Mouse (Mus musculus): ENCODE measurements around the gene Tmem184b. TPM values are rescaled to one million over a fixed set of nuclear protein-coding genes. Genes with fewer than 3 reads are reported as not detected.

Gene Tmem184b
- total and polyA plus RNA-seq, 3 experiments, result 1.9 to 13.8 (median 11.3) TPM

DNA sequence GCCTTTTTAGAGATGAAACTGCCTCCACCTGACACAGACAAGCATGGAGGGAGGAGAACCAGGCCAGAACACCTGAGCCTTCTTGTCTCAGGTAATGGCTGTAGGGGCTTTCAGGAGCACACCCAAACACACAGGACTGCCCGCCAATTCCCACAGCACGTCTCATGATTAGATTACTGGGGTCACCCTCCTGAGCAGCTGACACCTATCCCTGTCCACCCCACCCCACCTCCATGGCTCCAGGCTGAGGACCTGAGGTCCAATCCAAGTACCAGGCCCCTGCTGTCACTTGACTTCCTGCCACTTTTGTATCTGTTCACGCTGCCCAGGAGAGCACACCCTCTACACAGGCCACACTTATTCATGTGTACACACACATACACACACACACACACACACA lies 77.6 kb downstream of the Tmem184b start:
- Histone ChIP-seq H3K4me3 (ENCODE audit: low read depth, low read length) (no peak overlapping the region; the same call in 1 of the 2 replicates), H3K27me3 (ENCODE audit: insufficient read depth, low read length) (no peaks in the 10 kb centered on the region), H3K36me3 (replicated peaks) (peaks cover 33% of the 10 kb centered on the region), H3K9me3 (replicated peaks) (no peaks in the 10 kb centered on the region), H3K4me1 (ENCODE audit: insufficient read depth, low read depth, low read length) (peaks cover 78% of the 10 kb centered on the region)
- ATAC-seq (ENCODE audit: extremely low read depth, insufficient number of reproducible peaks, low FRiP score, poor library complexity, severe bottlenecking) (no peak), DNase-seq (ENCODE audit: low spot score) (no peak)
- TF ChIP-seq GATA2 (IDR thresholded peaks at IDR 0.05; ENCODE audit: borderline replicate concordance, low read depth, low read length) (no peak), POLR2AphosphoS5 (IDR thresholded peaks at IDR 0.05; ENCODE audit: insufficient replicate concordance, low read depth, low read length) (no peak)

DNA sequence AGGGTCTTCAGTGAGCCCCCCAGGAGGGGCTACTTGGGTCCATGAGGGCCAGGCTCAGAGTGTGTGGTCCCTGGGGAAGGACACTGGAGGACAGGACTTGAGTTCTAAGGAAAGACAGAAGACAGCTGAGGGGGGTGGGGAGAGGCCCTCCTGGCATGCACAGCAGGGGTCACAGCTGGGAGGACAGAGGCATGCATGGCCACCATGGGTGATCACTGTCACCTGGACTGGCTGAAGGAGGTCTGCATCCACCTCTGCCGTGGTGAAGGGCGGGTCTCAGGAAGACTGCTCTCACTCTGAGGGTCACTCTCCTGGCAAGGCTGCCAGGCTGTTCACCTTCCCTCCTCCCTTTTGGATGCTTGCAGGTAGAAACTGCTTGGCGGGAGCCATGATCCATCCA lies 79.0 kb downstream of the Tmem184b start:
- H3K9me3 ChIP-seq (replicated peaks), result no peaks in the 10 kb centered on the region
- DNase-seq (ENCODE audit: low spot score) (no peak), ATAC-seq (ENCODE audit: extremely low read depth, insufficient number of reproducible peaks, low FRiP score, poor library complexity, severe bottlenecking) (no peak)
- peak overlapping the region; percentile 25; the same call in 1 of the 2 replicates for H3K4me3 ChIP-seq (ENCODE audit: low read depth, low read length)
- H3K36me3 ChIP-seq (replicated peaks), result peaks cover 44% of the 10 kb centered on the region
- peaks cover 83% of the 10 kb centered on the region for H3K4me1 ChIP-seq (ENCODE audit: insufficient read depth, low read depth, low read length)
- no peak for TF ChIP-seq GATA2 (IDR thresholded peaks at IDR 0.05; ENCODE audit: borderline replicate concordance, low read depth, low read length)
- TF ChIP-seq TAL1 (conservative IDR thresholded peaks at IDR 0.05; ENCODE audit: low read depth, low read length), result no peak
- TF ChIP-seq GATA1 (IDR thresholded peaks at IDR 0.05; ENCODE audit: borderline replicate concordance, low read length), result no peak
- no peak for TF ChIP-seq POLR2AphosphoS5 (IDR thresholded peaks at IDR 0.05; ENCODE audit: insufficient replicate concordance, low read depth, low read length)
- no peak for TF ChIP-seq CTCF (IDR thresholded peaks at IDR 0.05; ENCODE audit: low read depth, low read length)
- H3K27me3 ChIP-seq (ENCODE audit: insufficient read depth, low read length), result no peaks in the 10 kb centered on the region

DNA sequence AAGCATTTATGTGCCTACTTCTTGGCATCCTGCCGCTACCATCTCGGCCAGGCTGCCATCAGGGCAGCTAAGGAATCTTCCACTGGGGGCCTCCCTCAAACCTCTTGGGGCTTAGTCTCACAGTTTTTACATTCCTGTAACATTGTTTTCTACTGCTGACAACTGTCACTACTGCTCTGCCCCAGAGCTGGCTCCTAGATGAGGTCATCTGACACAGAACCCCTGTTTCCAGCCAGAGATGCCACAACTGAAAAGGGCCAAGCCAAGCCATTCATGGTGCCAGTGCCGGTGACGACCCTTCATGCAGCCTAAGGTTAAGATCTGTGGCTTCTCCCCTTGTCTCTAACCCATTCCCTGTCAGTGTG lies 79.6 kb downstream of the Tmem184b start:
- Histone ChIP-seq H3K4me3 (ENCODE audit: low read depth, low read length) (peak overlapping the region; percentile 48; the same call in 1 of the 2 replicates), H3K9me3 (replicated peaks) (no peaks in the 10 kb centered on the region), H3K36me3 (replicated peaks) (peaks cover 50% of the 10 kb centered on the region), H3K4me1 (ENCODE audit: insufficient read depth, low read depth, low read length) (peaks cover 79% of the 10 kb centered on the region), H3K27me3 (ENCODE audit: insufficient read depth, low read length) (no peaks in the 10 kb centered on the region)
- DNase-seq (ENCODE audit: low spot score) (no peak), ATAC-seq (ENCODE audit: extremely low read depth, insufficient number of reproducible peaks, low FRiP score, poor library complexity, severe bottlenecking) (no peak)
- no peak for TF ChIP-seq TAL1 (conservative IDR thresholded peaks at IDR 0.05; ENCODE audit: low read depth, low read length)

DNA sequence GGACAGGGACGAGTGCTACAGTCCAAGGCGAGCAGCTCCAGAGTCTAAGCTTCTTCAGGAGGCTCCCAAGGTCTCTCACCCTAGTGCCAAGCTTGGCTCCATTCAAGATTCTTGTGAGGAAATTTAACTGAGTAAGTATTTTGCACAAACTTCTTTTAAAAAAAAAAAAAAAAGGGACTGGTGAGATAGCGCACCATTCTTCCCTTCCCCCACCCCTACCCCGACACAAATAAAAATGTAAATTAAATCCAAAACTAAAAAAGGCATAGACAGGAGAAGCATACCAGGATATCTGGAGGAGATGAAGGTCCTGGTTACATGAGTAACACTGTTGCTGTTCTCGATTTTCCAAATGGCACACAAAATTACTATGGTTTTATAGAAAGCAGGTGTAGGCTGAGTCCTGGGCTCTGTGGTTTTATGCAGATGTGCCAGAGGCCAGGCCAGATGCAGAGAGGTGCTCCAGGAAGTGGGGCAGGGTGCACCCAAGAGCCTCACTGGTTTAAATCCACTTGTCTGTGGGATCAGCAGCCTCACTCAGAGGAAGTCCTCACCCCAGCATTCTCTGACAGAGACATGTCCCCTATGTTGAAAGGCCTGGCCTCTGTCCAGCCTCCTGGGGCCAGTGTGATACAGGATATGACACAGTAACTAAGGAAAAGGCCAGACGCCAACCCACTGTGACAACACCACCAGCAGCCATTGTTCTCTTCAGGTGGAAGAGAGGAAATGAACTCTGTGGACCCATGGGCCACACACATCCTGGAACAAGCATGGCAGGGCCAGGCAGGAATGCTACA lies 80.2 kb downstream of the Tmem184b start:
- Histone ChIP-seq H3K4me1 (ENCODE audit: insufficient read depth, low read depth, low read length) (peaks cover 78% of the 10 kb centered on the region), H3K27me3 (ENCODE audit: insufficient read depth, low read length) (no peaks in the 10 kb centered on the region), H3K9me3 (replicated peaks) (no peaks in the 10 kb centered on the region), H3K36me3 (replicated peaks) (peaks cover 55% of the 10 kb centered on the region), H3K4me3 (ENCODE audit: low read depth, low read length) (peak overlapping the region; percentile 65; the same call in 1 of the 2 replicates)
- DNase-seq (ENCODE audit: low spot score), result no peak
- no peak for TF ChIP-seq CTCF (IDR thresholded peaks at IDR 0.05; ENCODE audit: low read depth, low read length)
- no peak for TF ChIP-seq GATA1 (IDR thresholded peaks at IDR 0.05; ENCODE audit: borderline replicate concordance, low read length)
- no peak for TF ChIP-seq TAL1 (conservative IDR thresholded peaks at IDR 0.05; ENCODE audit: low read depth, low read length)
- TF ChIP-seq POLR2AphosphoS5 (IDR thresholded peaks at IDR 0.05; ENCODE audit: insufficient replicate concordance, low read depth, low read length), result no peak
- no peak for TF ChIP-seq GATA2 (IDR thresholded peaks at IDR 0.05; ENCODE audit: borderline replicate concordance, low read depth, low read length)
- ATAC-seq (ENCODE audit: extremely low read depth, insufficient number of reproducible peaks, low FRiP score, poor library complexity, severe bottlenecking), result no peak

DNA sequence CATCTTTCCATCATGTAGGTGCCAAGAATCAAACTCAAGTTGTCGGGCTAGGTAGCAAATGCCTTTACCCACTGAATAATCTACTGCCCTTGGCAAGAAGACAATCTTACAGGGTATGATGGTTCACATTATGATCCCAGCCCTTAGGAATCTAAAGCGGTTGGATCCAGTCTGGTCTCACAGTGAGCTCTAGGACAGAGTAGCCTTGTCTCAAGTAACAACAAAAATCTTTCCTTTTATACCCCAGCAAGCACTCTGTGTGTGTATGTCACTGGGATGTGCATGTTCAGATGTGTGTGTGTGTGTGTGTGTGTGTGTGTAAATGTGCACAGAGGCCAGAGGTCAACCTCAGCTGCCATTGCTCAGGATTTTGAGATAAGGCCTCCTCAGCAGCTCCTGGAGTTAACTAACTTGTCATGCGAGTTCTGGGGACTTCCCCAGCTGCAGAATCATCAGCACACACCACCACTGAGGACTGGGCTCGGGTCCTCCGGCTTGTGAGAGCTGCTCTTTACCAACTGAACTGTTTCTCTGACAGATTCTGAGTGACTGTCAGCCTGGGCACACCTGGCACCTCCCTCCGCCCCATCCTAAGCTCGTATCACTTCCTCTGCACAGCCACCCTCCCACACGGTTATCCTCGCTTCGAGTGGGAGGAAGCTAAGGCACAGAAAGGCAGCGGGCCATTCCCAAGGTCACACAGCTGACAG lies 80.9 kb downstream of the Tmem184b start:
- ATAC-seq (ENCODE audit: extremely low read depth, insufficient number of reproducible peaks, low FRiP score, poor library complexity, severe bottlenecking), result no peak
- H3K36me3 ChIP-seq (replicated peaks), result peaks cover 61% of the 10 kb centered on the region
- H3K4me3 ChIP-seq (ENCODE audit: low read depth, low read length), result peak overlapping the region; percentile 65; the same call in 1 of the 2 replicates
- TF ChIP-seq GATA1 (IDR thresholded peaks at IDR 0.05; ENCODE audit: borderline replicate concordance, low read length) (no peak), GATA2 (IDR thresholded peaks at IDR 0.05; ENCODE audit: borderline replicate concordance, low read depth, low read length) (no peak), CTCF (IDR thresholded peaks at IDR 0.05; ENCODE audit: low read depth, low read length) (no peak), TAL1 (conservative IDR thresholded peaks at IDR 0.05; ENCODE audit: low read depth, low read length) (no peak), POLR2AphosphoS5 (IDR thresholded peaks at IDR 0.05; ENCODE audit: insufficient replicate concordance, low read depth, low read length) (no peak)
- DNase-seq (ENCODE audit: low spot score), result no peak
- H3K9me3 ChIP-seq (replicated peaks), result no peaks in the 10 kb centered on the region
- no peaks in the 10 kb centered on the region for H3K27me3 ChIP-seq (ENCODE audit: insufficient read depth, low read length)
- peaks cover 73% of the 10 kb centered on the region for H3K4me1 ChIP-seq (ENCODE audit: insufficient read depth, low read depth, low read length)

- Histone ChIP-seq H3K36me3 (replicated peaks) (peaks cover 67% of the 10 kb centered on the region), H3K4me3 (ENCODE audit: low read depth, low read length) (no peak overlapping the region; the same call in 1 of the 2 replicates), H3K27me3 (ENCODE audit: insufficient read depth, low read length) (no peaks in the 10 kb centered on the region), H3K4me1 (ENCODE audit: insufficient read depth, low read depth, low read length) (peaks cover 67% of the 10 kb centered on the region), H3K9me3 (replicated peaks) (no peaks in the 10 kb centered on the region)
- TF ChIP-seq GATA2 (IDR thresholded peaks at IDR 0.05; ENCODE audit: borderline replicate concordance, low read depth, low read length) (no peak), TAL1 (conservative IDR thresholded peaks at IDR 0.05; ENCODE audit: low read depth, low read length) (peak; percentile 34)
- DNase-seq (ENCODE audit: low spot score) (no peak), ATAC-seq (ENCODE audit: extremely low read depth, insufficient number of reproducible peaks, low FRiP score, poor library complexity, severe bottlenecking) (peak; percentile 47)
Measured at GRCm38 (mm10) chr15:79321733-79322190, 81.6 kb downstream of the Tmem184b start.

All from G1E (cell line).